ENCODE assay signal across 31 mouse cellular contexts in the genomic region with DNA sequence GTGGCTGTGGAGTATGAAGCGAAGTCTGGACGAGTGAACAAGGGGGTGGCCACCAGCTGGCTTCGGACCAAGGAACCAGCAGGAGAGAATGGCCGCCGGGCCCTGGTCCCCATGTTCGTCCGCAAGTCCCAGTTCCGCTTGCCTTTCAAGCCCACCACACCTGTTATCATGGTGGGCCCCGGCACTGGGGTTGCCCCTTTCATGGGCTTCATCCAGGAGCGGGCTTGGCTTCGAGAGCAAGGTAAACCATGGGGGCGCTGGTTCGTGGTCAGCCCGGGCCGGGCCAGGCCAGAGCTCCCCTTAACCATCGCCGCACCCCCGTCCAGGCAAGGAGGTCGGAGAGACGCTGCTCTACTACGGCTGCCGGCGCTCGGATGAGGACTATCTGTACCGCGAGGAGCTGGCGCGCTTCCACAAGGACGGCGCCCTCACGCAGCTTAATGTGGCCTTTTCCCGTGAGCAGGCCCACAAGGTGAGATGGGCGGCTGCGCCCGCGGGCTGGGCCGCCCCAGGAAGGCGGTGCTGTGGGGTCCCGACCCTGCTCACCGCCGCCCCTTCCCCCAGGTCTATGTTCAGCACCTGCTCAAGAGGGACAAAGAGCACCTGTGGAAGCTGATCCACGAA. TPM values are rescaled to one million over a fixed set of nuclear protein-coding genes. Genes with fewer than 3 reads are reported as not detected.
DNase-seq lines count a peak whose midpoint lies in the region; ATAC-seq and TF ChIP-seq lines count a peak whose summit lies in the region.
"Had no signal": no experiment of that assay in that cellular context is flagged by ENCODE, and none has a peak within 500 bp of the region (broad histone marks: within the 10 kb centered on the region; RNA-seq: fewer than 3 reads in every experiment).

No protein-coding gene starts in this region.

- TF ChIP-seq CTCF in hindbrain, postnatal 0 days (IDR thresholded peaks at IDR 0.05; ENCODE audit: low read depth), result no peak
- no peak for TF ChIP-seq CTCF in lung, postnatal 0 days (IDR thresholded peaks at IDR 0.05)

- H3K27ac ChIP-seq in hindbrain, embryonic 14.5 days, result no peak overlapping the region
- no peak overlapping the region for H3K27ac ChIP-seq in hindbrain, postnatal 0 days
- H3K27ac ChIP-seq in lung, embryonic 16.5 days (ENCODE audit: low read length), result no peak overlapping the region
- H3K27ac ChIP-seq in lung, postnatal 0 days (ENCODE audit: low read length), result no peak overlapping the region
- H3K27ac ChIP-seq in ES-E14 (ENCODE audit: insufficient read depth, low read depth, low read length, poor library complexity, severe bottlenecking), result no peak overlapping the region
- H3K27ac ChIP-seq in embryonic facial prominence, embryonic 10.5 days (replicated peaks), result no peak overlapping the region
- H3K27ac ChIP-seq: embryonic facial prominence, embryonic 12.5 days; forebrain, embryonic 15.5 days; heart, embryonic 13.5 days; layer of hippocampus, adult 2 months; left cerebral cortex, adult 2 months; limb, embryonic 13.5 days; lung, embryonic 15.5 days had no signal

- peak; percentile 22; the same call in 1 of the 2 replicates for ATAC-seq in hindbrain, embryonic 14.5 days (ENCODE audit: low FRiP score)
- no peak for ATAC-seq in hindbrain, postnatal 0 days
- peak; percentile 2 for ATAC-seq in lung, embryonic 16.5 days (ENCODE audit: low read depth)
- no peak for ATAC-seq in lung, postnatal 0 days
- ATAC-seq: forebrain, embryonic 15.5 days; midbrain, embryonic 16.5 days had no signal

- no peaks in the 10 kb centered on the region for H3K9me3 ChIP-seq in hindbrain, embryonic 14.5 days (ENCODE audit: control insufficient read depth, low read length)
- no peaks in the 10 kb centered on the region for H3K9me3 ChIP-seq in hindbrain, postnatal 0 days (ENCODE audit: low read length)
- H3K9me3 ChIP-seq in lung, embryonic 16.5 days (ENCODE audit: control insufficient read depth, low read length), result no peaks in the 10 kb centered on the region
- H3K9me3 ChIP-seq in lung, postnatal 0 days (ENCODE audit: low read length), result no peaks in the 10 kb centered on the region
- no peaks in the 10 kb centered on the region for H3K9me3 ChIP-seq in ES-E14 (ENCODE audit: control insufficient read depth, insufficient read depth, low read depth, low read length)
- no peaks in the 10 kb centered on the region; the same call in 1 of the 2 replicates for H3K9me3 ChIP-seq in embryonic facial prominence, embryonic 10.5 days
- H3K9me3 ChIP-seq: embryonic facial prominence, embryonic 12.5 days; forebrain, embryonic 15.5 days; heart, embryonic 13.5 days; limb, embryonic 13.5 days; lung, embryonic 15.5 days; megakaryocyte, embryonic 14.5 days had no signal

- no peaks in the 10 kb centered on the region for H3K27me3 ChIP-seq in hindbrain, embryonic 14.5 days (ENCODE audit: control insufficient read depth, insufficient read depth, low read length)
- H3K27me3 ChIP-seq in hindbrain, postnatal 0 days (ENCODE audit: insufficient read depth, low read length), result no peaks in the 10 kb centered on the region
- H3K27me3 ChIP-seq in lung, embryonic 16.5 days (ENCODE audit: control insufficient read depth, insufficient read depth, low read depth, low read length), result no peaks in the 10 kb centered on the region
- no peaks in the 10 kb centered on the region for H3K27me3 ChIP-seq in lung, postnatal 0 days (replicated peaks; ENCODE audit: insufficient read depth, low read length)
- H3K27me3 ChIP-seq in embryonic facial prominence, embryonic 10.5 days (replicated peaks; ENCODE audit: low read depth, poor library complexity, severe bottlenecking), result no peaks in the 10 kb centered on the region
- H3K27me3 ChIP-seq: CH12.LX; embryonic facial prominence, embryonic 12.5 days; forebrain, embryonic 15.5 days; heart, embryonic 13.5 days; limb, embryonic 13.5 days; lung, embryonic 15.5 days; megakaryocyte, embryonic 14.5 days had no signal

- in situ Hi-C loops in ES-E14 (cut with MboI; ENCODE audit: low sequenced_read_pairs in 2 of 2, unreplicated experiment in 2 of 2), result no loop called here

- 92% methylated on average over 42 of the region's 42 CpGs for WGBS in hindbrain, embryonic 14.5 days
- WGBS in hindbrain, postnatal 0 days, result 93% methylated on average over 42 of the region's 42 CpGs
- WGBS in lung, embryonic 16.5 days, result 90% methylated on average over 42 of the region's 42 CpGs
- 90% methylated on average over 38 of the region's 42 CpGs for WGBS in lung, postnatal 0 days
- 92% methylated on average over 42 of the region's 42 CpGs for WGBS in embryonic facial prominence, embryonic 10.5 days

- H3K4me3 ChIP-seq in hindbrain, embryonic 14.5 days (replicated peaks; ENCODE audit: low read length), result no peak overlapping the region
- H3K4me3 ChIP-seq in hindbrain, postnatal 0 days (ENCODE audit: low read length), result no peak overlapping the region
- H3K4me3 ChIP-seq in lung, embryonic 16.5 days (ENCODE audit: low read length), result no peak overlapping the region
- no peak overlapping the region for H3K4me3 ChIP-seq in lung, postnatal 0 days (ENCODE audit: low read depth, low read length)
- peak overlapping the region; percentile 49 to 56; a peak in 3 of 4 replicates for H3K4me3 ChIP-seq in ES-E14 (ENCODE audit: insufficient read depth in 1 of 2, low read depth in 1 of 2, low read length in 2 of 2, poor library complexity in 1 of 2, severe bottlenecking in 1 of 2)
- no peak overlapping the region for H3K4me3 ChIP-seq in embryonic facial prominence, embryonic 10.5 days
- H3K4me3 ChIP-seq: embryonic facial prominence, embryonic 12.5 days; forebrain, embryonic 15.5 days; heart, embryonic 13.5 days; layer of hippocampus, adult 2 months; left cerebral cortex, adult 2 months; limb, embryonic 13.5 days; lung, embryonic 15.5 days had no signal

- H3K4me1 ChIP-seq in hindbrain, embryonic 14.5 days (replicated peaks; ENCODE audit: control insufficient read depth, insufficient read depth, low read length), result no peaks in the 10 kb centered on the region
- no peaks in the 10 kb centered on the region for H3K4me1 ChIP-seq in hindbrain, postnatal 0 days (ENCODE audit: insufficient read depth, low read length)
- no peaks in the 10 kb centered on the region for H3K4me1 ChIP-seq in lung, embryonic 16.5 days (replicated peaks; ENCODE audit: control insufficient read depth, insufficient read depth, low read length)
- H3K4me1 ChIP-seq in lung, postnatal 0 days (ENCODE audit: insufficient read depth, low read depth, low read length), result no peaks in the 10 kb centered on the region
- peaks cover 5 to 26% of the 10 kb centered on the region in 2 experiments for H3K4me1 ChIP-seq in ES-E14 (ENCODE audit: control insufficient read depth in 2 of 2, insufficient read depth in 2 of 2, low read length in 2 of 2, poor library complexity in 1 of 2)
- H3K4me1 ChIP-seq in embryonic facial prominence, embryonic 10.5 days, result no peaks in the 10 kb centered on the region
- H3K4me1 ChIP-seq: embryonic facial prominence, embryonic 12.5 days; forebrain, embryonic 15.5 days; limb, embryonic 13.5 days; lung, embryonic 15.5 days had no signal

- H3K4me2 ChIP-seq in hindbrain, embryonic 14.5 days (replicated peaks), result no peak overlapping the region
- H3K4me2 ChIP-seq in hindbrain, postnatal 0 days (ENCODE audit: low read depth, low read length), result no peak overlapping the region
- no peak overlapping the region for H3K4me2 ChIP-seq in lung, embryonic 16.5 days (ENCODE audit: low read depth, low read length)
- H3K4me2 ChIP-seq in lung, postnatal 0 days (replicated peaks; ENCODE audit: low read depth, low read length), result no peak overlapping the region
- H3K4me2 ChIP-seq: embryonic facial prominence, embryonic 12.5 days; forebrain, embryonic 15.5 days; heart, embryonic 13.5 days; limb, embryonic 13.5 days; liver, embryonic 11.5 days; lung, embryonic 15.5 days had no signal

- no peak for TF ChIP-seq EP300 in lung, postnatal 0 days (IDR thresholded peaks at IDR 0.05)

- H3K9ac ChIP-seq in hindbrain, embryonic 14.5 days, result no peak overlapping the region
- no peak overlapping the region for H3K9ac ChIP-seq in hindbrain, postnatal 0 days (replicated peaks; ENCODE audit: low read length)
- no peak overlapping the region for H3K9ac ChIP-seq in lung, embryonic 16.5 days (ENCODE audit: low read length)
- H3K9ac ChIP-seq in lung, postnatal 0 days (replicated peaks; ENCODE audit: low read depth), result no peak overlapping the region
- H3K9ac ChIP-seq in ES-E14 (ENCODE audit: insufficient read depth, low read depth, low read length, poor library complexity, severe bottlenecking), result peak overlapping the region; percentile 54
- H3K9ac ChIP-seq: embryonic facial prominence, embryonic 12.5 days; forebrain, embryonic 15.5 days; heart, embryonic 13.5 days; limb, embryonic 13.5 days; lung, embryonic 15.5 days had no signal

- H3K36me3 ChIP-seq in hindbrain, embryonic 14.5 days (replicated peaks; ENCODE audit: control insufficient read depth, insufficient read depth), result peaks cover 96% of the 10 kb centered on the region
- peaks cover 72% of the 10 kb centered on the region for H3K36me3 ChIP-seq in hindbrain, postnatal 0 days (ENCODE audit: insufficient read depth, low read length)
- H3K36me3 ChIP-seq in lung, embryonic 16.5 days (ENCODE audit: control insufficient read depth, insufficient read depth, low read length), result peaks cover 57% of the 10 kb centered on the region
- H3K36me3 ChIP-seq in lung, postnatal 0 days (ENCODE audit: insufficient read depth, low read length), result peaks cover 61% of the 10 kb centered on the region
- H3K36me3 ChIP-seq in ES-E14 (ENCODE audit: control insufficient read depth, insufficient read depth, low read length, poor library complexity, severe bottlenecking), result peaks cover 62% of the 10 kb centered on the region
- peaks cover 96% of the 10 kb centered on the region for H3K36me3 ChIP-seq in embryonic facial prominence, embryonic 10.5 days (replicated peaks)

- peak; percentile 23 for DNase-seq in adrenal gland, adult 2 months
- DNase-seq in adrenal gland, postnatal 36 days, result no peak
- no peak for DNase-seq in hindbrain, embryonic 14.5 days (ENCODE audit: low spot score)
- no peak for DNase-seq in hindbrain, postnatal 0 days (ENCODE audit: low spot score)
- no peak for DNase-seq in lung, postnatal 0 days (ENCODE audit: low spot score)
- no peak for DNase-seq in ES-E14 (ENCODE audit: low read depth, low spot score)
- DNase-seq in embryonic facial prominence, embryonic 10.5 days (ENCODE audit: low spot score), result no peak
- DNase-seq: cerebellum, adult 8-10 months; cerebellum, postnatal 36 days; heart, postnatal 14 days; kidney, adult 8-10 months; lung, postnatal 4 days; spleen, adult 18-20 months; thymus, postnatal 4 days had no signal

RNA-seq across cellular contexts. Expression of a gene that starts 10.1 kb away (rescaled TPM):
- 10 to 100 TPM; 40.8 to 80.5 TPM for total RNA-seq in adrenal gland, adult 2 months (2021)
- polyA plus RNA-seq in adrenal gland, adult 2 months (2012; rRNA removed), result 60.0 and 87.2 TPM in 2 replicates
- total RNA-seq in adrenal gland, postnatal 36 days (2021), result 10 to 100 TPM; 55.5 to 59.9 TPM
- 89.0 and 90.2 TPM in 2 replicates for polyA plus RNA-seq in hindbrain, embryonic 14.5 days (2014; fragmentation: Nextera tagmentation; extraction: Ambion mirVana)
- total RNA-seq in hindbrain, postnatal 0 days (2014; rRNA removed), result 52.8 and 71.7 TPM in 2 replicates
- polyA plus RNA-seq in hindbrain, postnatal 0 days (2015; fragmentation: Nextera tagmentation; extraction: Ambion mirVana), result 83.2 and 89.7 TPM in 2 replicates
- polyA plus RNA-seq in lung, embryonic 16.5 days (2015; fragmentation: Nextera tagmentation; extraction: Ambion mirVana), result 37.9 and 38.8 TPM in 2 replicates
- 44.0 and 45.2 TPM in 2 replicates for polyA plus RNA-seq in lung, postnatal 0 days (2015; fragmentation: Nextera tagmentation; extraction: Ambion mirVana)
- total RNA-seq in ES-E14 (2012; rRNA removed), result 38.7 and 42.2 TPM in 2 replicates
- 54.7 and 59.3 TPM in 2 replicates for polyA plus RNA-seq in embryonic facial prominence, embryonic 10.5 days (2016; fragmentation: Nextera tagmentation; extraction: Ambion mirVana)

RNA-seq across cellular contexts. Expression of a gene that starts 44.0 kb away (rescaled TPM):
- total RNA-seq in adrenal gland, adult 2 months (2021), result under 1 TPM; 0.32 to 0.52 TPM
- 0.29 and 0.48 TPM in 2 replicates for polyA plus RNA-seq in adrenal gland, adult 2 months (2012; rRNA removed)
- under 1 TPM; 0.33 to 0.83 TPM for total RNA-seq in adrenal gland, postnatal 36 days (2021)
- 0.25 and 0.30 TPM in 2 replicates for polyA plus RNA-seq in hindbrain, embryonic 14.5 days (2014; fragmentation: Nextera tagmentation; extraction: Ambion mirVana)
- total RNA-seq in hindbrain, postnatal 0 days (2014; rRNA removed), result 0.10 TPM in 1 of 2 replicates, not detected in the other
- polyA plus RNA-seq in hindbrain, postnatal 0 days (2015; fragmentation: Nextera tagmentation; extraction: Ambion mirVana), result 0.61 and 0.69 TPM in 2 replicates
- 0.84 and 1.2 TPM in 2 replicates for polyA plus RNA-seq in lung, embryonic 16.5 days (2015; fragmentation: Nextera tagmentation; extraction: Ambion mirVana)
- 1.7 TPM in 2 replicates for polyA plus RNA-seq in lung, postnatal 0 days (2015; fragmentation: Nextera tagmentation; extraction: Ambion mirVana)
- not detected in 2 replicates for total RNA-seq in ES-E14 (2012; rRNA removed)
- 0.30 and 0.31 TPM in 2 replicates for polyA plus RNA-seq in embryonic facial prominence, embryonic 10.5 days (2016; fragmentation: Nextera tagmentation; extraction: Ambion mirVana)
- total RNA-seq: CH12.LX; gastrocnemius, adult 18-20 months; heart, adult 8-10 months; layer of hippocampus, adult 2 months; left cerebral cortex, adult 2 months; left cerebral cortex, postnatal 36 days had no signal
- polyA plus RNA-seq: C2C12; heart, embryonic 13.5 days; limb, embryonic 13.5 days; neural tube, embryonic 11.5 days had no signal

RNA-seq across cellular contexts. Expression of a gene that starts 44.1 kb away (rescaled TPM):
- total RNA-seq in adrenal gland, adult 2 months (2021), result 100 to 1,000 TPM; 593 to 606 TPM
- 1,232 and 1,278 TPM in 2 replicates for polyA plus RNA-seq in adrenal gland, adult 2 months (2012; rRNA removed)
- total RNA-seq in adrenal gland, postnatal 36 days (2021), result 100 to 1,000 TPM; 489 to 545 TPM
- polyA plus RNA-seq in hindbrain, embryonic 14.5 days (2014; fragmentation: Nextera tagmentation; extraction: Ambion mirVana), result 599 and 617 TPM in 2 replicates
- 165 and 169 TPM in 2 replicates for total RNA-seq in hindbrain, postnatal 0 days (2014; rRNA removed)
- 732 and 760 TPM in 2 replicates for polyA plus RNA-seq in hindbrain, postnatal 0 days (2015; fragmentation: Nextera tagmentation; extraction: Ambion mirVana)
- polyA plus RNA-seq in lung, embryonic 16.5 days (2015; fragmentation: Nextera tagmentation; extraction: Ambion mirVana), result 433 and 434 TPM in 2 replicates
- 281 and 302 TPM in 2 replicates for polyA plus RNA-seq in lung, postnatal 0 days (2015; fragmentation: Nextera tagmentation; extraction: Ambion mirVana)
- total RNA-seq in ES-E14 (2012; rRNA removed), result 181 and 223 TPM in 2 replicates
- 603 and 625 TPM in 2 replicates for polyA plus RNA-seq in embryonic facial prominence, embryonic 10.5 days (2016; fragmentation: Nextera tagmentation; extraction: Ambion mirVana)

Comparison
In these comparisons a context has a peak if more than half of its experiments do, and no peak if none do; other contexts are left out.
1. ATAC-seq: peak in hindbrain, embryonic 14.5 days (single experiment) and lung, embryonic 16.5 days (single experiment); none in hindbrain, postnatal 0 days (single experiment) and lung, postnatal 0 days (single experiment).
2. H3K4me3 ChIP-seq: peak in ES-E14 (2 of 2); none in hindbrain, embryonic 14.5 days (single experiment), hindbrain, postnatal 0 days (single experiment), lung, embryonic 16.5 days (single experiment), lung, postnatal 0 days (single experiment) and embryonic facial prominence, embryonic 10.5 days (single experiment).